Mouse (Mus musculus) C2C12 (cell line): ENCODE results near the gene 3110082I17Rik.

Experiments
- CTCF ChIP-seq: IDR thresholded peaks from one replicate; pipeline ENCODE4 v1.5.1; 2011; ENCODE audit not compliant: control insufficient read depth, insufficient read depth, insufficient read length
- FOSL1 ChIP-seq: IDR thresholded peaks from one replicate; pipeline ENCODE4 v1.8.0; 2011; ENCODE audit warnings: mild to moderate bottlenecking, low read length; ENCODE audit not compliant: poor library complexity, insufficient read depth, severe bottlenecking
- MAX ChIP-seq: IDR thresholded peaks from one replicate; pipeline ENCODE4 v1.6.1; 2011; ENCODE audit warnings: mild to moderate bottlenecking, control low read depth
- MYOD1 ChIP-seq: IDR thresholded peaks from one replicate; pipeline ENCODE4 v1.6.1; 2011; ENCODE audit warnings: low read depth; ENCODE audit not compliant: control insufficient read depth, insufficient read length
- USF1 ChIP-seq: IDR thresholded peaks from one replicate; pipeline ENCODE4 v1.6.1; 2011; ENCODE audit warnings: low read depth, mild to moderate bottlenecking, control low read depth, moderate library complexity

GRCm38 (mm10) chr5:139333301-139334013 is 126.9 kb downstream of the 3110082I17Rik start:
- TF ChIP-seq CTCF (no peak), MAX (no peak), MYOD1 (no peak), USF1 (no peak), FOSL1 (no peak)
